In genomic region chr16:44505243-44505642, GRCm38 (mm10) we compare ENCODE assay signal across 19 mouse cellular contexts.
"Had no signal": no experiment of that assay in that cellular context is flagged by ENCODE, and none has a peak within 500 bp of the region (broad histone marks: within the 10 kb centered on the region; RNA-seq: fewer than 3 reads in every experiment).

No protein-coding gene starts in this region.

- H3K9ac ChIP-seq: lung, embryonic 14.5 days; midbrain, embryonic 12.5 days; neural tube, embryonic 13.5 days; neural tube, embryonic 15.5 days had no signal

- ATAC-seq: midbrain, embryonic 16.5 days had no signal

- H3K27ac ChIP-seq: midbrain, embryonic 10.5 days; midbrain, embryonic 12.5 days; neural tube, embryonic 13.5 days; neural tube, embryonic 15.5 days had no signal

- H3K36me3 ChIP-seq: neural tube, embryonic 15.5 days had no signal

- H3K4me2 ChIP-seq: lung, embryonic 14.5 days; midbrain, embryonic 12.5 days; neural tube, embryonic 13.5 days; neural tube, embryonic 15.5 days had no signal

- H3K9me3 ChIP-seq: midbrain, embryonic 12.5 days; neural tube, embryonic 13.5 days had no signal

- DNase-seq: lung, adult 18-20 months; lung, embryonic 14.5 days; lung, postnatal 10 days; lung, postnatal 4 days; midbrain, embryonic 14.5 days; retina, postnatal 1 day; right cerebral cortex, adult 18-20 months; right cerebral cortex, postnatal 25 days; right cerebral cortex, postnatal 4 days; spleen, adult 18-20 months; thymus, adult 18-20 months; thymus, postnatal 14 days; thymus, postnatal 36 days had no signal

- H3K4me3 ChIP-seq: midbrain, embryonic 10.5 days; midbrain, embryonic 12.5 days; myocyte; neural tube, embryonic 13.5 days; neural tube, embryonic 15.5 days had no signal

- H3K27me3 ChIP-seq: midbrain, embryonic 12.5 days; neural tube, embryonic 13.5 days; neural tube, embryonic 15.5 days had no signal
